ENCODE assay signal across 19 mouse cellular contexts in genomic region chr6:37880586-37880985, GRCm38 (mm10).
"Had no signal": no experiment of that assay in that cellular context is flagged by ENCODE, and none has a peak within 500 bp of the region (broad histone marks: within the 10 kb centered on the region; RNA-seq: fewer than 3 reads in every experiment).

No protein-coding gene starts in this region.

- H3K9ac ChIP-seq: lung, embryonic 14.5 days; midbrain, embryonic 12.5 days; neural tube, embryonic 13.5 days; neural tube, embryonic 15.5 days had no signal

- ATAC-seq: midbrain, embryonic 16.5 days had no signal

- H3K27me3 ChIP-seq: midbrain, embryonic 12.5 days; neural tube, embryonic 13.5 days; neural tube, embryonic 15.5 days had no signal

- H3K4me3 ChIP-seq: midbrain, embryonic 10.5 days; midbrain, embryonic 12.5 days; myocyte; neural tube, embryonic 13.5 days; neural tube, embryonic 15.5 days had no signal

- H3K27ac ChIP-seq: midbrain, embryonic 10.5 days; midbrain, embryonic 12.5 days; neural tube, embryonic 13.5 days; neural tube, embryonic 15.5 days had no signal

- DNase-seq: lung, adult 18-20 months; lung, embryonic 14.5 days; lung, postnatal 10 days; lung, postnatal 4 days; midbrain, embryonic 14.5 days; retina, postnatal 1 day; right cerebral cortex, adult 18-20 months; right cerebral cortex, postnatal 25 days; right cerebral cortex, postnatal 4 days; spleen, adult 18-20 months; thymus, adult 18-20 months; thymus, postnatal 14 days; thymus, postnatal 36 days had no signal

- H3K4me1 ChIP-seq: midbrain, embryonic 10.5 days; midbrain, embryonic 12.5 days; neural tube, embryonic 13.5 days; neural tube, embryonic 15.5 days had no signal

- H3K4me2 ChIP-seq: lung, embryonic 14.5 days; midbrain, embryonic 12.5 days; neural tube, embryonic 13.5 days; neural tube, embryonic 15.5 days had no signal
